Mouse (Mus musculus): ENCODE results near the gene Pcdh15.

Gene Pcdh15

DNA sequence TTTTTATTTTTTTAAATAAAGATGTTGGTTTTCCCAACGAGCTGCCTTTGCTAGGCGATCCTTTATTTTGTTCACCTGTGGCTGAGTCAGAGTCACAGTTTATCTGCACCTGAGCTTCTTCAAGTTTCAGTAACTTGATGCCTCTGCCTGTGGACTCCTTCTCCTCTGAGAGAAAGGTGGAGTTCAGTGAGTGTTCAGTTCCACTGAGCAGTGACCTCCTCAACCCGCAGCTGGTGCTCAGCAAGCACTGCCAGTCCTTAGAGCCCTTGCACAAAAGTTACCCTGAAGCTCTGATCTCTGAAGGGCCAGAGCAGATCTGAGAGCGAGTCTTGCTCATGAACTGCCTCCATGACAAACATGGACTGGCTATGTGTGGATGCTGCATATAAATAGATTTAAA, 724.1 kb downstream of the Pcdh15 start:
- DNase-seq: no peak

DNA sequence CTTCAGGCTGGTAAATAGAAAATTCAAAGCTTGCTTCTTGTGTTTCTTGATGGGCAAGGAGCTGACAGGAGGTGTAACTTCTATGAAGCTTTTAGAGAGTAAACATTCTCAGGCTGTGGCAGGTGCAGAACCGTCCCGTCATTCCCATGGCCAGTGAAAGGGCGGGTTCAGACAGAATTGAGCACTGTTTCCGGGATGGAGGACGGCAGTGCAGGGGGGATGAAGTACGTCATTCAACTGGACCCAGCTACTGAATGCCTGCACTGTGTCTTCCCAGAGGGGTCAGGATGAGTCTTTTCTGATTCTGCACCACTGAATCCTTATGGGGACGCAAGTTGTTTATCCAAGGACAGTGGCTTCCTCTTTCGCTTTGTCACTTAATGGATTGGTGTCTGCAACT, 727.2 kb downstream of the Pcdh15 start:
- DNase-seq: no peak

DNA sequence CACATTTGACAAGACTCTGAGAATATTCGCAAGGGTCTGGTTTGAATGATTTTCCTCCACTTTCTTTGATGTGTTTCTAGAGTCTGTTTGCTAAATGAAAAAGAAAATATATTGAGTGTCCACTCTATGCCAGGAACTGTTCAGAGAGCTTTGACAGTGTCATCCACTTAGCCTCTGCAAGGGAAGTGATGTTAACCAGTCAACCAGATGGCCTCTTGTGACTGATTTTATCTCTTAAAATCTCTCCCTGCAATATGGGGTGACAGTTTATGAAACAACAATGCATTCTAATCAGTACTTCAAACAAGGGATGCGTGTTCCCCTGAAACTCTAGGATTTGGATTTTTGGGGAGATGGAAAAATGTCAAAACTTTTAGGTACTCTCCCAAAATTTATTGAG, 729.6 kb downstream of the Pcdh15 start:
- DNase-seq: no peak

DNA sequence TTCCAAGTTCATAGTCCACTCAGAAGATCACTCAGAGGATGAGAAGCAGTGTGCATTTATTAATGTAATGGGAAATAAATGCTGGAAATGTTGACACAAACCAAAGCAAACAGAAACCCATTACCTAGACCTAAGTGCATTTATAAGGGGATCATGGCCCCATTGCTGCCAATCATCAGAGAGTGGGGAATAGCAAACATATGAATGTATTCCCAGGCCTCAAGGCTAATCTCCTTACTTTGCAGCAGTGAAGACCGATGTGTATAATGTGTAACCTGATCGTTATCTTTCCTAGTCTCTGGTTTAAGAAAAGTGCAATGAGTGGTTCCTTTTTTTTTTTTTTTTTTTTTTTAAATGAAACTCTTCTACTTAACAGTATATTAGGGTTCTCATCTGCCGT, 745.9 kb downstream of the Pcdh15 start:
- DNase-seq: no peak

DNA sequence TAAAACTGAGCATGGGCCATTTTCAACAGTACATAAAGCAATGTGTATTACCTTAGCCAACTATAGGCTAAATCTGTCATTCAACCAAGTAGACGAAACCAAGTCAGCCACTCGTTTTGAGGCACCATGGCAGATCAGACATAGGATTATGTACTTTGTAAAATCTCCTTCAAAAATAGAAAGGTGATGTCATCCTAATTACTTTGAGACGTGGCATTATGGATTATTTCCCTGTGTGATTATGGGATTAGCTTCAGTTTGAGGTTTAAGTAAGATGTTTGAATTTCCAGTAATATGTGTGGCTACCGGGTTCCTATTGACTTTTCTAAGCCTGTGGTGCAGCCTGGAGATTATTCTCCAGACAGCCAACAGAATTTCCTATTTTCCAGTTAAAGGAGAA, 763.0 kb downstream of the Pcdh15 start:
- DNase-seq: no peak

DNA sequence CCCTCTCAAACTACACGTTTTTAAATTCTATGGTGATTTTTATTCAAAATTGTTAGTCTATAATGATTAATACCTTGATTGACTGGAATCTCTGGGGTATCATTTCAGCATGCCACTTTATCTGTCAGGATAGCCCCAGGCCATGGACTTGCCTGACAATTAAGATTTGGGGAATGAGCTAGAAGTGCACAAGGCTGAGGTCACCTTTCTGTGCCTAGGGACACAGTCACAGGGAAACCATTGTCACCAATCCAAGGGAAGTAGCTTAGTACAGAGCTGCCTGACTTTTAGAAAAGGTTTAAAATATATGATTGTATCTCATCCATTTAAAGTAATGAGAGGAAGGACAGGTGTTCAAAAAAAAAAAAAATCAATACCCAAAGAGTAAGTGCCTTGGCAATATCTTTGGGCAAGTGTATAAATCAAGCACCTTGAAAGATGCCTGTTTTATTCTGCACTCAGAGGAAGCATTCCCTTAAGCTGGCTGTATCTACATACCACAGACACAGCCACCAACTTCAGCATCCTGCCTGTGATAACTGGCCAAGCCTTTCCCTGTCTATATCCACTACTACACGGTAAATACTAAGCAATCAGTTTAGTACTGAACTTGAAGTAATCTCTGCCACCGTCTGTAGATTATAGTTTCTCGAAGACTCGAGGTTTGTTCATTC, 779.0 kb downstream of the Pcdh15 start:
- DNase-seq: no peak

DNA sequence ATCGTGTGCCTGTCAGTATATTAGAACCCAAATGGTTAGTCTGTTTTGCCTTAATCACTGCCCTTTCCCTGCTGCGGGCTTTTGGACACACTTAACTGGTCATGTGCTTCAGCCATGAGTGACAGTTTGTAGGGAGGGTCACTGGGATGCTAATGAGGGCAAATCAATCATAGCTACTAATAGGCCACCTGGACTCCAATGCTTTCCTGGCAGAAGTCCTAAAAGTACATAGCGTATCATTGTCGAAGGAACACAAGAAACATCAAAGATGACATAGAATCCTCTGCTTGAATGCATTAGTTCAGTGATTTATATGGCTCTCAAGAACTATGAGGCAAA, 779.6 kb downstream of the Pcdh15 start:
- no peak for DNase-seq

DNA sequence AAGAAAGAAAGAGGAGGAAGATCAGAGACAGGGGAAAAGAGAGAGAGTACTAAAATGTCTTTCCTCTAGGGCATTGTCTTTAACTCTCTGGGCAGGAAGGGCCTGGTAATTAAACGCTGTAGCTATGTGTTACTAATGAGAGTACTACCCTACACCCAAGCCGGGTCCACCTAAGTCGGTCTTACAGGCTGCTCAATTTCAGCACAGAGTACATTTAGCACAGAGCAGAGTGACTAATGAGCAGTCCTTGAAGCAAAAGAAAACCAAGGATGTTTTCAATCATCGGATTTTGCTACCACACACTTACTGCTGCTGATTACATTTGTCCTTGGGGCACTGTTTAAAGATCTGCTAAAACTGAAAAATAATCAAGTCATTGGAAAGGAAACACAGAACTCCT, 788.6 kb downstream of the Pcdh15 start:
- DNase-seq: no peak

DNA sequence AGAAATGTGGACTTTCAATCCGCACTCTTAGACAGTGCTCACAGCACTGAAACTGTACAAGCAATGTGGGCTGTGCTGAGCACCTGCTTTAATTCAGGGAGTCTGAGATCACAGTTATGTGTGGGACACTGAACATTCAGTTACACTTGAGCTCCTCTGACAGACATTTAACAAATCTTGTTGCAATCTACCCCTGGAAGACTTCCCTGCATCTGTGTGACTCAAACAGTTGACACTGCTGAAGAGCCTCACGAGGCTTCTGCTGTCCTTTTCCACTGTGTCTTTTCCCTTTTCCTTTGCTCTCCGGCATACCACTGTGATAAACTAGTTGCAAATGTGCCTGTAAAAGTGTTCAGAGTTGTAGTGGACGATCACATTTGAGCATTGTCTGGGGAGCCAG, 793.1 kb downstream of the Pcdh15 start:
- DNase-seq: no peak

DNA sequence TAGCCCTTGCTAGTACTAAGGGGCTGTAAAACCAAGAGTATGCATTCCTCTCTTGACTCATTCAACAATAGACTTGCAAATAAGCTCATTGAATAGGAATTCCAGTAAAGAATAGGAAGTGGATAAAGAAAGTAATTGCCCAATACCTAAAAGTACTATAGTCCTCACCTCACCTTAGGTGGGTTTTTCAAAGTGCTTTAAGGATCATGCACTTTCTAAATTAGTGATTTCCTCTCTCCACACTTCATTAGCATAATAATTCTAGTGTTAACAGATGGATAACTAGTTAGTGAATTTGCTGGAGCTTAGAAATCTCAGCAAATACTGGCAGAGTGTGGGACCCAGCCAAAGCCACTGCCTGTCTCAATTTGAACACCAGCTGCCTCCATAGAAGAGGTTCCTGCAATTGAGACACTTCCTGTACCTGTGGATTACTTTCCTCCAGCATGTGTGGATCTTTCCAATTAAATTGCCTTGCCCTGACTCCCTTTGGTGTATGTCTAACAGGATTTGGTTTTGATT, 797.0 kb downstream of the Pcdh15 start:
- no peak for DNase-seq

DNA sequence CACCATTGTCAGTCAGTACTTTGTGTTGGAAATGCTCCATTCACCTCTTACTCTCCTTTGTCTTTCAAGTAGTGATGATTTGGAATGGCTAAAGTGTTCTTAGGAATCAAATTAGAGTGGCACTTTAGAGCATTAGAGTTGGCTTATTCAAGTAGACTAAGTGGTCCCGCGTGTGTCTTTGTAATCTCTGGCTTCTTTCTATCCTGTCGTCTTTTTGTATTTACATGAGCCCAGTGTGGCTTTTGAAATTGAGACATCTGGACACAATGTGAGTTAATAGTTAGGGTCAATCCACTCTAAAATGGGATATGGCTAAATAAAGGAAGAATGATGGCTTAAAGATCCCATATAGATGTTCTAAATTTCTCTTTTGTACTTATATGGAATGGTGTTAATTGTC, 800.0 kb downstream of the Pcdh15 start:
- no peak for DNase-seq

DNA sequence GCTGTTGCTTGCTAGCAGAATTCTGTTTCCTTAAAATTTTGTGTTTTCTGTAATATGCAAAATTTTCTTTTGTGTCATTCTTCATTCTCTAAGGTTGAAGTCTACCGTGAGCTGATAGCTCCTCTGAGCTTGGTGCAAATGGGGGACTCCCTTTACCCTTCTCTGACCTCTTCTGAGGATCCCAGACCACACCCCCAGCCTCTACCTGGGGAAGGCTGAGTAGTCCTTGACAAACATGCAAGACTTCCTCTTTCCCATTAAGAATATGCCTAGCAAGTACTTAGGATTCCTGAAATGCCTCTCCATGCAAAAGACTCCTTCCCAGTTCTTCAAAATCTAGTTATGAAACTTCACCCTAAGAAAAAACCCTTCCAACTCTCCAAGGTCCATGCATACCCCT, 808.5 kb downstream of the Pcdh15 start:
- DNase-seq: no peak

DNA sequence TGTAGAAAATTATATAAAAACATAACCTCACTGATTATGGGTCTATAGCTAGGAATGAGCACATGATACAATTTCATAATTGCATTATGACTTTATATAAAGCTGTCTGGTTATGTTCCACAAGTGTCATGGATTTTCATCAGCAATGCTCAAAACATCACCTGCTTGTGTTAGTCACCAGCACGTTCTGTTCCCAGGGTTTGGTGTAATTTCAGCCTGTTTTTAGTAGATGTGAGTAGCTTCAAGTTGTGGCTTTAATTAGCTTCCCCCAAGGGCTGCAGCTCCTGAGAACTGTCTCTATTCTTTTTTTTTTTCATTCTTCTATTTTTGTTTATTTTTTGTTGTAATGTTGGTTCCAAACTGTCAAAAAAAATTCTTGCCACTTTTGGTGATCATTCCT, 809.4 kb downstream of the Pcdh15 start:
- DNase-seq: no peak

DNA sequence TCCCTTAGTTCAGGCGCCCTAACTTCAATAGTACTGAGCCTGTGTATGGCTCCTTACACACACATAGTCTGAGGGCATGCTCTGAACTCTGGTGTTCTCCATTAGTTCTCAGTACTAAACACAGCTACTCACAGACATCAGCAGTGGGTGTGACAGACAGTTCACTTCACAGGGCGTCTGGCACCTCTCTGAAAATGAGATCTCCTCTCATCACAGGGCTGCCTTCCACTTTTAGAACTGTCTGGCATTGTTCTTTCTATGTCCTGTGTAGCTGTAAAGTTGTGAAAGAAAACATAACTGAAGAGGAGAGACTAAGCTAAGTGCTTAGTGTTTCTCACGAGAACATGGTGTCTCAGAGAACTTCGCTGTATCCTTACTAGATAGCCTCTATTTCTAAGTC, 816.0 kb downstream of the Pcdh15 start:
- no peak for DNase-seq

DNA sequence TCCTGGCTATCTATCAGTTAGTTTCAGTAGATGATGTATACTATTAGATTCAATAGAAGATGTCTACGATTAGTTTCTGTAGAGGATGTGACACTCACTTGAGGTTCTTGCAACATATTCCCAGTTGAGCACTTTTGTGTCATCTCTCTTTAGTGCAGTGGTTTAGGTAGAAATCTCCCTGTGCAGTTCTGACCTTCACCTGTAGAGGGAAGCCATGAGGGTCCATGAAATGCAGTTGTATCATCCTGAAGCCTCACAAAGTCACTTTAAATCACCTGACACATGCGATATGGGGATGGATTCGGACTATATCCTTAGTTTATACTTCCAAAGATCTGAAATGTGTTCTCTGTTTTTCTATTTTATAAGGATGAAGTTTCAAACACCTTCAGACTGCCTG, 822.4 kb downstream of the Pcdh15 start:
- DNase-seq: no peak

DNA sequence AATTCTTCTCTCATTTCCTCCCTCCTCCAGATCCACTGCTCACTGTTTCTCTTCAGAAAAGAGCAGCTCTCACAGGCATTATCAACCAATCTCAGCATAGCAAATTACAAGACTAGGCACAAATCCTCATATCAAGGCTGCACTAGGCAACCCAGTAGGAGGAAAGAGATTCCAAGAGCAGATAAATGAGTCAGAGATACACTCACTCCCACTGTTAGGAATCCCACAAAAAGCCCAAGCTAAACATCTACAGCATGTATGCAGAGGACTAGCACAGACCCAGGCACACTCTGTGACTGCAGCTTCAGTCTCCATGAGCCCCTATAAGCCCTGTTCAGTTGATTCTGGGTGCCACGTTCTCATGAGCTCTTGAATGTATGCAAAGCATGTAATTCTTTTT, 829.5 kb downstream of the Pcdh15 start:
- DNase-seq: no peak

DNA sequence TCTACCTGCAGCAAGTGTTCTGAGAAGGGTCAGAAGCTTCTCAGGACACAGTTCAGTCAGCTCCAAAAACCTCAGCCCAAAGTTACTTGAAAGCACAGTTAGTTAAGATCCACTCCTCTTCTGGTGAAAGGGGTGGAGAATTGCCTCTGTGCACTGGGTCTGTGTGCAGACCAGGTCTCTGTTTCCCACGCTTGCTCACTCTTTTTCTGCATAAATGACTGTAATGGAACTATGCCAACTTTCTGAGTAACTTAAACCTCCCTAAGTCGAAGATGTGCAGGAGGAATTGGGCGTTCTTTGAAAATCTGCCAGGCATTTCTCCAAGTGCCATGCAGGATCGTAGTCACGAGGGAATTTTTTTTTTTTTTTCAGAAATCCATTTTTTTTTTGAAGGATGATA, 830.6 kb downstream of the Pcdh15 start:
- no peak for DNase-seq

DNA sequence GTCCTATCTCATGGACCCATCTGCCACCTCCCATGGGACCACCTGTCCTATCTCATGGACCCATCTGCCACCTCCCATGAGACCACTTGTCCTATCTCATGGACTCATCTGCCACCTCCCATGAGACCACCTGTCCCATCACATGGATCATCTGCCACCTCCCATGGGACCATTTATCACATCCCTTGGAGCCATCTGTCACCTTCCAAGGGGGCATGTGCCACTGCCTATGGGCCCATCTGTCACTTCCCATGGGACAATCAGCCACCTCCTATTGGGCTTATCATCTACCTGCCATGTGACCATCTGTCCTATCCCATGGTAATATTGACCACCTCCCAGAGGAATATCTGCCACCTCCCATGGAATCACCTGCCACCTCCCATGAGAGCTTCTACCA, 832.0 kb downstream of the Pcdh15 start:
- no peak for DNase-seq

DNA sequence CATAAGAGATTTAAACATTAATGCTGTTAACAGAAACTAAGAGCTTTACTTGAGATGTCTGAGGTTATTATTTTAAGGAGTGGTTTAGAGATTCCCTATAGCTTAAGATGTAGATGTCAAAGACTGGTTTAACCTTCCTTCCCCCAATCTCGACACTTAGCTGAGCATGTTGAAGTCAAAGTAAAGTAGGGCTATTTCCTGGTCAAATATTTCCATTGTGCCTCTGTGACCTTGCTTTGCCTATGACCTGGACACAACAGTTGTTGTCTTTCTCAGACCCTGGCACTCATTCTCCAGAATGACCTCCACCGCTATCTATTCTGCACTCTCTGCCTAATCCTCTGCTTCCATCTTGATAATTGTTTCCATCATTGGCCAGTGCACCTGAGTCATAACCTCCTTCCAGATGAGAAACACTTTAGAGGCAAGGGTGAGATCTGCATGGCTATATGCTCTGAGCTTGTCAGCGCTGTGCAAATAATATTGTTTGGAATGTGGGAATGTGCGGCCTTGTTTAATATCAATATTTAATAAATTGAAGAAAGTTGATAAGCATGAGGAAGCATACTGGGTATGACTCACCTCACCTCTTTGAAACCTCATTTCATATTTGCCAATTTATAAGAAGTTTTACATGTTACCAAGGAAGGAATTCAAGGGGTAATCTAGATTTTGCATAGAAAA, 833.0 kb downstream of the Pcdh15 start:
- no peak for DNase-seq

DNA sequence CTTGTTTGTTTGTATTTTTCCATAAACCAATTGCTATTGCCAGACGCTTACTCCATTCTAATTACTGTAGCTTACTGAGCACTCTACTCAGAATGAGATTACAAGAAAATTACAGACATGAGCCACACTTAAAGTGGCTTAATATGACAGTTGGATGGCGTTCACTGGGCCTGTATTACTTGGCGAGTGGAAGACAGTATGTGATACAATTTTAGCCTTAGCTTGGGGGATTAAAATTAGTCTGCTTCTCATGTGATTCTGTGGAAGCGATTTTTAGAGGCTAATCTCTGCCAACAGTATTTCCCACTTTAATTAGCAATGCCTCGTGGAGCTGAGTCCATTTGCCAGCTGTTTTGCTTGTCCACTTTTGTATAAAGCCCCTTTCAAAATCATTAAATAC, 837.0 kb downstream of the Pcdh15 start:
- DNase-seq: no peak

DNA sequence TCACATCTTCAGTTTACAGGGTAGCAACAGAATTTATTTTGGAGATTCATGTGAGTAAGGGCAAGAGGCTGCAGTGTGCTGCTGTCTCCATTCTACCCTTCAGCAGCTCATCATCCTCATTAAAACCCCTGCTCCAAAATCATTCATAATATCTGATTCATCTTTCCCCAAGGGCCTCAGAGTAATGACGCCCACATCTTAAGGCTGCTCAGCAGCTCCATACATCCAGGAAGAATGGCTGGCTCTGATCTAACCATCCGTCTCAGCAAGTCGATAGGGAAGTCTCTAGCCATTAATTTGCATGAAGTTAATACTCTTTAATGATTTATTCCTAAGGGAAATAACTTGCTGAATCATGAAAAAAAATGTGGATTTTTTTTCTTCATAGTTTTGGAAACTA, 839.8 kb downstream of the Pcdh15 start:
- DNase-seq: no peak

DNA sequence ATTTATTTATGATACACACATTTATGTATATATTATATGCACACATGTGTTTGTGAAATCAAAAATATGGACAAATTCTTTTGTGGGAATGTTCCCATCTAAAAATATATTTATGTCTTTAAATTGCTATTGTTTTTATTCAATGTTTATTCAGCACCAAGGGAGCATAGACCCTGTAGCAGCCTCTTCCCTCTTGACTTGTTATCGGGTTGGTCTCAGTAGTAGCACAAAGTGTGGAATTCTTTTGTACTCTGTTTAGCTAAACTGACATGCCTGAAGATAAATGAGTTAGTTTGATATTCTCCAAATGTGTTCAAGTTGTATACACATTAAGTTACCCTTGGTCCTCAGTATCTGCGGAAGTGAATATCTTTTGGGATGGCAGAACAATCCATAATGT, 848.7 kb downstream of the Pcdh15 start:
- DNase-seq: no peak

DNA sequence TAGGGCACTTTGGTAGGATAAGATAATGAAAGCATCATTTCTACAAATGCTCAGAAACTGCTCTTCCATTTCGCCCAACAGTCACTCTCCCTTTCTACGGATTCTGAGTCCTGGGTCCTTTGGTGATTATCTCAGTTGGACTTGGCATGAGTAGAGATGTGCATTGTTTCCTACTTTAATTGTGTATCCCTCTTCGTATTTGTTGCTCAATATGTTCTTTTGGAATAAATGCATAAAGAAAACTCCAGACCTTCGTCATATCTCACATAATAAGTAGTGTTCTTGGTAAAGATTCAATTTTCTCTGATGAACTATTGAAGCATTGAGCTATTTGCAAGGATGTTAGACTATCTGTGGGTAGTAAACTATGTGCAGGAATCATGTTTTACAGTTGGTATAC, 854.2 kb downstream of the Pcdh15 start:
- DNase-seq: no peak

DNA sequence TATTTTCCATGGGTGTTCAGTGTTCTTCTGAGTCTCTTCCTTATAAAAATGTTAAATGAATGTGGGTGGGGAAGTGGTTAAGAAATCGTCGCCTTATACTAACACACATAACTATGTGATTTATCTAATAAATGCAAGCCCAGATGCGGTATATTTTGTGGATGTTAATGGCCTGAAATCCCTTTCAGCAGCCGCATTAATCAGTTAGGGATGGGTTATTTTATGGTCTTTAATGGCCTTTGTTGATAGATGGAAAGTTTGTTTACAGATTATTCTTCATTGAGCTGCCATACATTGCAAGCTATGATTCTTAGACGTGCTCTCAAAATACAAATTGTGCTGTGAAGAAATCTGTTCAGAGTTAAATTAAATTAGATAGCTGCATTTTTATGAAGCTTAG, 884.9 kb downstream of the Pcdh15 start:
- no peak for DNase-seq

DNA sequence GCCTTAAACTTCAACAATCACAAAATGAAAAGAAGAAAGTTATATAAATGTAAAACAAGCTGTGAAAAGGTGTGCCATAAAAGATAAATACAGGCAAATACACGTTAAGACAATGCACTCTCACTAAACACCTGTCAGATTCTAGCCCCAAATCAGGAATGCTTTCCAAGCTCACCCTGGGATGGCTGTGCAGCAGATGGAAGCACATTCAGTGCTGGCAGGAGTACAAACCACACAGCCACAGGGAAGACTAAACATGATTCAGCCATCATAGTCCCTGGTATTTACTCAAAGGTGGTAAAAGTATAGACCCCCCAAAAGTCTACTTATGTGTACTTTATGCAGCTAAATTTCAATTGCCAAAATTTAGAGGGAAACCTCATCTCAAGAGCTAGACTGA, 909.7 kb downstream of the Pcdh15 start:
- DNase-seq: no peak
